Mouse (Mus musculus) right cerebral cortex, postnatal 36 days (tissue): Measurements from ENCODE around the gene Plgrkt.
"Not testable (repeated sequence)": the region's sequence is repeated elsewhere in the genome, so short reads cannot be mapped to it uniquely, and the experiment has no call there.

Experiments used
- DNase-seq, 2 experiments: peaks; one replicate each; pipeline ENCODE4 v3.0.0; 2022; ENCODE audit warnings: low spot score in 2 of 2, mixed read lengths in 1 of 2

Gene Plgrkt

GRCm38 (mm10) chr19:29366969-29367622 lies at the start of gene Plgrkt, which contains the start of gene Cd274:
Plgrkt (minus strand) TSS chr19:29367390.
Cd274 (plus strand) TSS chr19:29367455.
- DNase-seq: peak; percentile 17 to 38

GRCm38 (mm10) chr19:29416393-29416902 lies 49.3 kb upstream of the Plgrkt start:
- no peak for DNase-seq

GRCm38 (mm10) chr19:29414917-29415316 lies 47.7 kb upstream of the Plgrkt start:
- not testable (repeated sequence) for DNase-seq

GRCm38 (mm10) chr19:29414513-29414912 lies 47.3 kb upstream of the Plgrkt start:
- DNase-seq: no peak

- DNase-seq: no peak
These were observed 45.6 kb upstream of the Plgrkt start for GRCm38 (mm10) chr19:29412476-29413420.

GRCm38 (mm10) chr19:29410619-29411018 lies 43.4 kb upstream of the Plgrkt start, which contains the start of gene Pdcd1lg2:
Pdcd1lg2 (plus strand) TSS chr19:29410919.
- DNase-seq: no peak

- no peak for DNase-seq
These were observed 39.1 kb upstream of the Plgrkt start for GRCm38 (mm10) chr19:29406042-29407017.

GRCm38 (mm10) chr19:29405388-29405787 lies 38.2 kb upstream of the Plgrkt start:
- no peak for DNase-seq

GRCm38 (mm10) chr19:29403251-29403650 lies 36.1 kb upstream of the Plgrkt start:
- no peak for DNase-seq

GRCm38 (mm10) chr19:29402621-29403020 lies 35.4 kb upstream of the Plgrkt start:
- DNase-seq: no peak

GRCm38 (mm10) chr19:29400466-29400865 lies 33.3 kb upstream of the Plgrkt start:
- no peak for DNase-seq

GRCm38 (mm10) chr19:29399786-29400185 lies 32.6 kb upstream of the Plgrkt start:
- DNase-seq: no peak

- no peak for DNase-seq
These were observed 29.2 kb upstream of the Plgrkt start for GRCm38 (mm10) chr19:29396353-29396752.

GRCm38 (mm10) chr19:29394721-29395120 lies 27.5 kb upstream of the Plgrkt start:
- DNase-seq: no peak

- DNase-seq: no peak
These were observed 26.1 kb upstream of the Plgrkt start for GRCm38 (mm10) chr19:29393333-29393732.

GRCm38 (mm10) chr19:29391279-29391678 lies 24.1 kb upstream of the Plgrkt start:
- no peak for DNase-seq

GRCm38 (mm10) chr19:29390483-29390882 lies 23.3 kb upstream of the Plgrkt start:
- no peak for DNase-seq

GRCm38 (mm10) chr19:29388818-29389217 lies 21.6 kb upstream of the Plgrkt start:
- no peak for DNase-seq

- DNase-seq: no peak
These were observed 18.6 kb upstream of the Plgrkt start for GRCm38 (mm10) chr19:29385822-29386221.

GRCm38 (mm10) chr19:29384994-29385393 lies 17.8 kb upstream of the Plgrkt start:
- no peak for DNase-seq

GRCm38 (mm10) chr19:29384412-29384811 lies 17.2 kb upstream of the Plgrkt start:
- DNase-seq: no peak
